Mouse (Mus musculus) testis, adult 2 months (tissue): ENCODE data around the gene Apoe.

Experiments
- CTCF ChIP-seq: fragments of 200-500 bp; IDR thresholded peaks from 2 replicates; pipeline ENCODE4 v1.5.1; 2012; ENCODE audit warnings: low read depth, mild to moderate bottlenecking, inconsistent platforms, low read length, moderate library complexity; ENCODE audit not compliant: control insufficient read depth, insufficient read depth, insufficient replicate concordance
- POLR2A ChIP-seq: fragments of 200-500 bp; IDR thresholded peaks from 2 replicates; pipeline ENCODE4 v1.6.1; 2012; ENCODE audit warnings: low read depth, mild to moderate bottlenecking, inconsistent platforms, low read length, moderate library complexity; ENCODE audit not compliant: control insufficient read depth

DNA sequence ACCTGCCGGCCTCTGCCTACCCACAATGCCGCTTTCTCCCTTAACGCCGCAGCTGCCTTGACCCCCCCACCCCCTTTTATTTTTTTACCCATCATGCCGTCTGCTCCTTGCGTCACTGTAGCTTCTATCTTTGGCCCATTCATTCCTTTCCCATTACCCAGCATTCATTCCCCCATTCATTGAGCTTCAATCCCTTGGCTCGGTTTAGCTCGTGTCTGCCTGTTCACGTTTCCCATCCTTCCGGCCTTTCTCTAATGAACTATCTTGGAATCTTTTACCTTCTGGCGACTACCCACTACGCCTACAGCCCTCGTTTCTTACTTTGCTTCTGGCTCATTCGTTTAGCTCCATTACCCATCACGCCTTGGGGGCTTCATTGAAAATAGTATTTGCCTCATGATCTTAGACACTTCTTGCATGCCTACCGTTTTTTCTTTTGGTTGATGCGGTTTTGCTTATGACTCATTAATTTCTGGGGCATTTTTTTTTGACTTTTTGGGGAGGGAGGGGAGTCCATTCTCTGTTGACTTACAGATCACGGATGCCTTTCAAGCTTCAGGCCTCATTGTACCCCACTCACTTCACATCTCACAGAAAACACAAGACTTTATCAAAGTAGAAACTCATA, 17.2 kb upstream of the Apoe start:
- TF ChIP-seq CTCF, result no peak
- TF ChIP-seq POLR2A, result no peak
